Mouse (Mus musculus) monocyte, adult 2 months (primary cell): ENCODE measurements around the gene Olfr857.
"Not testable (repeated sequence)": the region's sequence is repeated elsewhere in the genome, so short reads cannot be mapped to it uniquely, and the experiment has no call there.

Experiments
- DNase-seq, 2 experiments: peaks; one replicate each; pipeline ENCODE4 v3.0.0; 2022; ENCODE audit warnings: low spot score in 2 of 2, low read depth in 1 of 2

Gene Olfr857

GRCm38 (mm10) chr9:19709133-19709532, at the start of gene Olfr857:
Gene Olfr857 (plus strand): TSS chr9:19709433.
- no peak for DNase-seq

GRCm38 (mm10) chr9:19690281-19690680, 19.0 kb upstream of the Olfr857 start:
- no peak for DNase-seq

GRCm38 (mm10) chr9:19691426-19691825, 17.8 kb upstream of the Olfr857 start:
- no peak for DNase-seq

GRCm38 (mm10) chr9:19692430-19692829, 16.8 kb upstream of the Olfr857 start:
- no peak for DNase-seq

- not testable (repeated sequence) for DNase-seq
Observed at GRCm38 (mm10) chr9:19694285-19694684, 14.9 kb upstream of the Olfr857 start.

- not testable (repeated sequence) for DNase-seq
Observed at GRCm38 (mm10) chr9:19694898-19695379, 14.3 kb upstream of the Olfr857 start.

GRCm38 (mm10) chr9:19704546-19704945, 4.7 kb upstream of the Olfr857 start:
- not testable (repeated sequence) for DNase-seq
